Mouse (Mus musculus): ENCODE measurements around the gene Luc7l.
"Not testable (repeated sequence)": the region's sequence is repeated elsewhere in the genome, so short reads cannot be mapped to it uniquely, and the experiment has no call there.

The Luc7l gene

GRCm38 (mm10) chr17:26253399-26253798, 703 bp downstream of the Luc7l start:
- DNase-seq (ENCODE audit: low read depth), result no peak

GRCm38 (mm10) chr17:26255313-26255712, 2.6 kb downstream of the Luc7l start:
- no peak for DNase-seq (ENCODE audit: low read depth)

GRCm38 (mm10) chr17:26261826-26262225, 9.1 kb downstream of the Luc7l start:
- DNase-seq (ENCODE audit: low read depth), result peak; percentile 39

GRCm38 (mm10) chr17:26262384-26262783, 9.7 kb downstream of the Luc7l start:
- no peak for DNase-seq (ENCODE audit: low read depth)

- peak; percentile 52 for DNase-seq (ENCODE audit: low read depth)
These were observed 16.2 kb downstream of the Luc7l start for GRCm38 (mm10) chr17:26268851-26269250.

- DNase-seq (ENCODE audit: low read depth), result not testable (repeated sequence)
These were observed 16.9 kb downstream of the Luc7l start for GRCm38 (mm10) chr17:26269577-26269976.

- no peak for DNase-seq (ENCODE audit: low read depth)
These were observed 19.9 kb downstream of the Luc7l start for GRCm38 (mm10) chr17:26272586-26272985.

GRCm38 (mm10) chr17:26275933-26276332, 23.2 kb downstream of the Luc7l start:
- no peak for DNase-seq (ENCODE audit: low read depth)

GRCm38 (mm10) chr17:26276711-26277110, 24.0 kb downstream of the Luc7l start:
- DNase-seq (ENCODE audit: low read depth), result peak; percentile 72

- DNase-seq (ENCODE audit: low read depth), result no peak
These were observed 33.7 kb downstream of the Luc7l start for GRCm38 (mm10) chr17:26286199-26286955.

GRCm38 (mm10) chr17:26289475-26289874, 36.8 kb downstream of the Luc7l start:
- DNase-seq (ENCODE audit: low read depth), result no peak

- peak; percentile 66 for DNase-seq (ENCODE audit: low read depth)
These were observed 45.6 kb downstream of the Luc7l start for GRCm38 (mm10) chr17:26298318-26298717.

GRCm38 (mm10) chr17:26314291-26314690, 61.6 kb downstream of the Luc7l start:
- DNase-seq (ENCODE audit: low read depth), result peak; percentile 91

- no peak for DNase-seq (ENCODE audit: low read depth)
These were observed 62.8 kb downstream of the Luc7l start for GRCm38 (mm10) chr17:26315474-26315873.

GRCm38 (mm10) chr17:26318441-26318840, 65.7 kb downstream of the Luc7l start:
- no peak for DNase-seq (ENCODE audit: low read depth)

All from NIH3T3 (cell line).